ENCODE assay signal across 15 mouse cellular contexts in genomic region chr15:32356805-32357204, GRCm38 (mm10).
"Had no signal": no experiment of that assay in that cellular context is flagged by ENCODE, and none has a peak within 500 bp of the region (broad histone marks: within the 10 kb centered on the region; RNA-seq: fewer than 3 reads in every experiment).

No protein-coding gene starts in this region.

- ATAC-seq: midbrain, embryonic 15.5 days had no signal

- H3K9ac ChIP-seq: liver, embryonic 15.5 days; midbrain, embryonic 15.5 days; neural tube, embryonic 12.5 days had no signal

- DNase-seq: kidney, adult 18-20 months; kidney, postnatal 14 days; lung, adult 2 months; right cerebral cortex, postnatal 25 days; thymus, postnatal 4 days had no signal

- H3K4me3 ChIP-seq: left cerebral cortex, adult 2 months; limb, embryonic 10.5 days; liver, embryonic 15.5 days; megakaryocyte, embryonic 14.5 days; midbrain, embryonic 15.5 days; neural tube, embryonic 12.5 days had no signal

- H3K4me1 ChIP-seq: liver, embryonic 15.5 days; megakaryocyte, embryonic 14.5 days had no signal

- H3K9me3 ChIP-seq: limb, embryonic 10.5 days; liver, embryonic 15.5 days; midbrain, embryonic 15.5 days; neural tube, embryonic 12.5 days had no signal

- H3K36me3 ChIP-seq: liver, embryonic 15.5 days; midbrain, embryonic 15.5 days; neural tube, embryonic 12.5 days had no signal

- H3K27ac ChIP-seq: left cerebral cortex, adult 2 months; limb, embryonic 10.5 days; liver, embryonic 15.5 days; macrophage; midbrain, embryonic 15.5 days; neural tube, embryonic 12.5 days; stomach, postnatal 0 days had no signal

- H3K27me3 ChIP-seq: liver, embryonic 15.5 days; megakaryocyte, embryonic 14.5 days; midbrain, embryonic 15.5 days; neural tube, embryonic 12.5 days had no signal

- H3K4me2 ChIP-seq: liver, embryonic 11.5 days; liver, embryonic 15.5 days; midbrain, embryonic 11.5 days; midbrain, embryonic 15.5 days; neural tube, embryonic 12.5 days had no signal
